Mouse (Mus musculus) intestine, embryonic 14.5 days (tissue): ENCODE data around the gene Dimt1. TPM values are rescaled to one million over a fixed set of nuclear protein-coding genes. Genes with fewer than 3 reads are reported as not detected.
"Not testable (repeated sequence)": the region's sequence is repeated elsewhere in the genome, so short reads cannot be mapped to it uniquely, and the experiment has no call there.

Experiments used
- ATAC-seq: fragments of 200-750 bp; cut with Nextera tagmentation; replicated peaks from 2 replicates; pipeline ENCODE4 v1.8.0; 2017; ENCODE audit warnings: low read depth, moderate number of reproducible peaks, moderate TSS enrichment, moderate library complexity; ENCODE audit not compliant: low FRiP score, low TSS enrichment
- DNase-seq: peaks from one replicate; pipeline ENCODE4 v3.0.0-alpha.2; 2018; ENCODE audit warnings: low spot score
- H3K27ac ChIP-seq: fragments of 300-500 bp; sonication (generic); 2 replicates; pipeline ENCODE4 v1.5.1; 2014; ENCODE audit warnings: low read depth, mild to moderate bottlenecking, control low read depth
- H3K27me3 ChIP-seq: fragments of 300-500 bp; sonication (generic); replicated peaks from 2 replicates; pipeline ENCODE4 v1.6.1; 2014; ENCODE audit warnings: low read length, control low read depth; ENCODE audit not compliant: control insufficient read depth, insufficient read depth
- H3K36me3 ChIP-seq: fragments of 300-500 bp; sonication (generic); 2 replicates; pipeline ENCODE4 v1.6.1; 2014; ENCODE audit warnings: low read length, control low read depth; ENCODE audit not compliant: control insufficient read depth, insufficient read depth
- H3K4me1 ChIP-seq: fragments of 300-500 bp; sonication (generic); replicated peaks from 2 replicates; pipeline ENCODE4 v1.6.1; 2014; ENCODE audit warnings: low read length, control low read depth, mixed read lengths; ENCODE audit not compliant: control insufficient read depth, insufficient read depth
- H3K4me2 ChIP-seq: fragments of 300-500 bp; sonication (generic); 2 replicates; pipeline ENCODE4 v1.6.1; 2014; ENCODE audit warnings: low read length
- H3K4me3 ChIP-seq: fragments of 300-500 bp; sonication (generic); 2 replicates; pipeline ENCODE4 v1.5.1; 2014; ENCODE audit warnings: low read depth, low read length, control low read depth, mixed read lengths
- H3K9ac ChIP-seq: fragments of 300-500 bp; sonication (generic); 2 replicates; pipeline ENCODE4 v1.6.1; 2014; ENCODE audit warnings: mild to moderate bottlenecking, low read length
- H3K9me3 ChIP-seq: fragments of 300-500 bp; sonication (generic); 2 replicates; pipeline ENCODE4 v1.6.1; 2016; ENCODE audit warnings: low read length, control low read depth; ENCODE audit not compliant: control insufficient read depth
- WGBS: fragments of 180-500 bp; shearing (Covaris S2); extraction: QIAGEN DNeasy Blood & Tissue Kit; methylation state at CpG from one replicate; pipeline ENCODE4 v1.1.7; 2014; 5-methylcytosine and 5-hydroxymethylcytosine counted together
- polyA plus RNA-seq: library from polyadenylated mRNA; unstranded; fragments of >200 nt; fragmentation: Nextera tagmentation; extraction: Ambion mirVana; gene quantifications from 2 replicates; pipeline ENCODE4 v1.2.1, GENCODE M21; 2014

Dimt1 gene
- polyA plus RNA-seq, 1 experiment from 2014 or later, result 49.3 TPM

DNA sequence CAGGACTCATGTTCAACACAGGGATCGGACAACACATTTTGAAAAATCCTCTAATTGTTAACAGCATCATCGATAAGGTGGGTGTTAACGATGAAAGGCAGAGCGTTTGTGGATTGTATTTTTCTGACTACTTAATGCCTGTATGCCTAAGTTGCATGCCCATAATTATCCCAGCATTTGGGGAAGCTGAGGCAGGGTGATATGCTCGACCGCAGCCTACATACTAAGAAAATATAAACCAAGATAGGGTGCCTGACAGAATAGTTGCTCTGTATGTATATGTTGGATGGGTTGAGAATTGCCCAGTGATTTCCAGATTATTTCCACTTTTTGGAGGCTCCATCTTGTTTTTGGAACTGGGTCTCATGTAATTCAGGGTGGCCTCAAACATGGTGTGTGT, 656 bp downstream of the Dimt1 start:
- no peaks in the 10 kb centered on the region for H3K9me3 ChIP-seq
- H3K36me3 ChIP-seq, result peaks cover 38% of the 10 kb centered on the region
- 5% methylated on average over 6 of the region's 6 CpGs for WGBS
- ATAC-seq, result no peak
- no peaks in the 10 kb centered on the region for H3K27me3 ChIP-seq
- no peak for DNase-seq
- H3K27ac ChIP-seq, result peak overlapping the region; percentile 89; the same call in 1 of the 2 replicates
- peak overlapping the region; percentile 93 for H3K4me3 ChIP-seq
- H3K4me1 ChIP-seq, result peaks cover 10% of the 10 kb centered on the region
- peak overlapping the region; percentile 90 for H3K9ac ChIP-seq
- H3K4me2 ChIP-seq, result peak overlapping the region; percentile 81

DNA sequence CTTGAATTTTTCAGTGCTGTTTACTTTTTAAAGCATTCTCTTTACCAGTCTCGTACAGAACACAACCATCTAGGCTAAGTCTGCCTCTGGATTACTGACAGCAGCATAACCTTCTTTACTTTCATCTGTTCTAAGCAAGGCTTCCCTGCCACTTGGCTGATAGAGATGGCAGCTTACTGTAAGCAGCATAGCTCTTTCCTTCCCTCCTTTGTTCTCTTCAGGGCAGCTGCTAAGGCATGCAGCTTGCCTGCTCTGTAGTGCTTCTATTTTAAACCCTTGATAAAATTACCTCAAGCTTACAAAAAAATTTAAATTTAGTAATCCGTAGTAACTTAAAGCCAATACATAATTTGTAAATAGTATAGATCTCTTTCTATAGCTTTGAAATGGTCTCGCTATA, 8.0 kb downstream of the Dimt1 start:
- no peak overlapping the region for H3K4me2 ChIP-seq
- no peak overlapping the region for H3K4me3 ChIP-seq
- H3K36me3 ChIP-seq, result peaks cover 84% of the 10 kb centered on the region
- WGBS, result 86% methylated on average over 3 of the region's 3 CpGs
- H3K27me3 ChIP-seq, result no peaks in the 10 kb centered on the region
- ATAC-seq (no peak), DNase-seq (no peak)
- H3K27ac ChIP-seq, result no peak overlapping the region
- no peaks in the 10 kb centered on the region for H3K9me3 ChIP-seq
- no peaks in the 10 kb centered on the region for H3K4me1 ChIP-seq
- H3K9ac ChIP-seq, result no peak overlapping the region

DNA sequence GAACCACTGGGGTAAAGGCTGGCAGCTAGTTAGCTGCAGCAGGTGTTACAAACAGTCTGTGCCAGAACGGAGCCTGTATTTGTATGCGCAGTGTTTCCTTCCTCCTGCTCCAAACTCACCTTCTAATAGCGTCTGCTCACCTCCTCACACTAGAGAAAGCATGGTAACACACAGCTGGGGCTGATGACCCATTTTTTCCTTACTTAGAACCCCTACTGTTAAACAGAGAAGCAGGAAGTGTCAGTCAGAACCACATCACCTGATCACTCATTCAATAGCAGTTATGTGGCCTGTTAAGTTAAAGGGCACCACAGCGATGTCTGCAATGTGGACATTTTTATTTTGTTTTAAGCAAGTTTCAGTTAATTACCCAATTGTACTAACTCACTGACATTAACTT, 10.6 kb downstream of the Dimt1 start:
- no peaks in the 10 kb centered on the region for H3K9me3 ChIP-seq
- no peak overlapping the region for H3K4me3 ChIP-seq
- H3K4me2 ChIP-seq, result no peak overlapping the region
- no peak overlapping the region for H3K27ac ChIP-seq
- WGBS, result 87% methylated on average over 4 of the region's 4 CpGs
- H3K27me3 ChIP-seq, result no peaks in the 10 kb centered on the region
- no peaks in the 10 kb centered on the region for H3K4me1 ChIP-seq
- H3K9ac ChIP-seq, result no peak overlapping the region
- ATAC-seq (no peak), DNase-seq (no peak)
- peaks cover 83% of the 10 kb centered on the region for H3K36me3 ChIP-seq

DNA sequence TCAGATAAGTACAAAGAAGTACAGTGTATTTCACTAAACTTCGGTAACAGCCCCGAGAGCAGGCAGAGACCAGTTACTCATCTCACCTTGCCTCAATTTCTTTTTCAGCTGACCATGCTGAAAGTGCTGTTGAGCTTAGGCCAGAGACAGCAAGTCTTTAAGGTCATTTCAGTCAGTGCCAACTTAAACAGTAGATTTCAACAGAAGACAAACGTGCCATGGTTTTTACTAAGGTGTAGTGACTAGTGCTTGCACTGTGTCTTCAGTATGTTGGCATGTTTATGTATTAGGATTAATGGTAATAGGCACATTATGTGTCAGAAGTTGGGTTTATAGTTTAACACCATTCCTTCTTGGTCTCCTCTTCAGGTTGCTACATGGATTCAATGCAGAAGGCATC, 11.4 kb downstream of the Dimt1 start:
- H3K4me3 ChIP-seq, result no peak overlapping the region
- H3K27ac ChIP-seq, result no peak overlapping the region
- ATAC-seq (no peak), DNase-seq (no peak)
- H3K9me3 ChIP-seq, result no peaks in the 10 kb centered on the region
- no peak overlapping the region for H3K9ac ChIP-seq
- no peak overlapping the region for H3K4me2 ChIP-seq
- peaks cover 83% of the 10 kb centered on the region for H3K36me3 ChIP-seq
- no peaks in the 10 kb centered on the region for H3K27me3 ChIP-seq
- WGBS, result 87% methylated on average over 3 of the region's 3 CpGs
- H3K4me1 ChIP-seq, result no peaks in the 10 kb centered on the region

DNA sequence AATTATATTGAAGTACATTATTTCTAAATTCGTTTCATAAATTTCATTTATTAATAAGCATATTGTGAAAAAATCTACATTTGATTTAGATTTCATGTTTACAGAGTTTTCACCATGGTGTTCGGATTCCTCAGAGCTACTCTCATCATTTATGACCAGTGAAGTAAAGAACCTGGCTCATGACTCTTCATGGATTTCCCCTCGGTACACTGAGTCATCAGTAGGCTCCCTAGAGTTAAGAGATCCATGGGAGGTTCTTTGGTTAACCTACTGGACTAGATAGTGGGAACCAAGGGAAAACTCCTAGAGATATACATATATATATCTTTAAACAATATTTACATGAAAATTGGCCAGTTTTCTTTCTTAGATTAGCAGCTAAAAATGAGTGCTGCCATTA, 13.6 kb downstream of the Dimt1 start:
- no peaks in the 10 kb centered on the region for H3K9me3 ChIP-seq
- ATAC-seq, result no peak
- no peaks in the 10 kb centered on the region for H3K27me3 ChIP-seq
- H3K9ac ChIP-seq, result no peak overlapping the region
- DNase-seq, result no peak
- no peak overlapping the region for H3K4me3 ChIP-seq
- no peak overlapping the region for H3K4me2 ChIP-seq
- H3K36me3 ChIP-seq, result peaks cover 78% of the 10 kb centered on the region
- 95% methylated on average over 3 of the region's 3 CpGs for WGBS
- no peak overlapping the region for H3K27ac ChIP-seq
- no peaks in the 10 kb centered on the region for H3K4me1 ChIP-seq

DNA sequence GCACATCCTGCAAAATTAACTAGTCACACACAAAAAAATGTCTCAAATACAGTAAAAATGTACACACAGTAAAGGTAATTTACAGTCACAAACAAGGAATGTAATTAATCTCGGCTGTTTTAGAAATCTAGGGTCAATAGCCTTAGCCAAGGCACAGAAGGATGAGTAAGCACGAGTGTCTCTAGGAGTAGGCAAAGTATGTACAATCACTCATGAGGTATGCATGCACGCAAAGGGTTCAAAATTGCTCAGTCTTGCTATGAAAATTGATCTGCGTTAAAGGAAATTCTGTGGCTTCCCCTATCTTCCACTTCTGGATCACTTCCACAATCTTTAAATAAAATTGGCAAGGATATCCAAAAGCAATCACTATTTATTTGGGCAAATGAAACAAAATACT, 14.6 kb downstream of the Dimt1 start:
- no peaks in the 10 kb centered on the region for H3K9me3 ChIP-seq
- ATAC-seq, result no peak

DNA sequence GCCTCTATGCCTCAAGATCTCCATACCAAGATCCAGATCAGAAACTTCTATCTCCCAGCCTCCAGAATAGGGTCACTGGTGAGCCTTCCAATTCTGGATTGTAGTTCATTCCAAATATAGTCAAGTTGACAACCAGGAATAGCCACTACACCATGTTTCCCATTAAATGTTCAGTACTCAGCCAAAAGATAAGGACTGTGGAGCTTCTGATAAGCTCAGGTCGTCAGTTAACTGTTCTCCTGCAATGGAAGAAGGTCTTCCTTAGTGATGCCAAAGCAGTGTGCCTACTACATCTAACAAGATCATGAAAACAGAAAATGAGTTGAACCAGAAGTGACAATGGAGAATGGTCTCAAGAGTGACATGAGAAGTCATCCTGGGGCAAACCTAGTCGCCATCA, 50.0 kb downstream of the Dimt1 start:
- Histone ChIP-seq H3K27me3 (no peaks in the 10 kb centered on the region), H3K9ac (no peak overlapping the region), H3K36me3 (peaks cover 17% of the 10 kb centered on the region), H3K4me3 (no peak overlapping the region), H3K4me1 (no peaks in the 10 kb centered on the region), H3K27ac (no peak overlapping the region), H3K4me2 (no peak overlapping the region), H3K9me3 (no peaks in the 10 kb centered on the region)
- WGBS, result 82% methylated on average over 2 of the region's 2 CpGs
- ATAC-seq (no peak), DNase-seq (no peak)

More for the DNA sequence above, 14.6 kb downstream of the Dimt1 start:
- WGBS, result 89% methylated on average over 4 of the region's 4 CpGs
- H3K27me3 ChIP-seq, result no peaks in the 10 kb centered on the region
- no peak overlapping the region for H3K4me2 ChIP-seq
- no peak overlapping the region for H3K4me3 ChIP-seq
- H3K27ac ChIP-seq, result no peak overlapping the region
- H3K4me1 ChIP-seq, result no peaks in the 10 kb centered on the region
- H3K9ac ChIP-seq, result no peak overlapping the region
- peaks cover 71% of the 10 kb centered on the region for H3K36me3 ChIP-seq
- DNase-seq, result no peak

DNA sequence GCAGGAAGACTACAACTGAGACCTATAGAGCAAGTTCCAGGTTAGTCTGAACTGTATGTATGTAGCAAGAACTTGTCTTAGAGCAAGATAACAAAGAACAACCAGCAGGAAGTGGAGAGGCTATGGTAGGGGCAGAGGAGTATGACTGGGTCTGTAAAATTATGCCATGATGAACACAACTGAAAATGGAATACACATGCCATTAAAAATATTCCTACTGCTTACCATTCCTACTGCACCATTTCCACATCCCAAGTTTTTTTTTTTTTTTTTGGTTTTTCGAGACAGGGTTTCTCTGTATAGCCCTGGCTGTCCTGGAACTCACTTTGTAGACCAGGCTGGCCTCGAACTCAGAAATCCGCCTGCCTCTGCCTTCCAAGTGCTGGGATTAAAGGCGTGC, 50.6 kb downstream of the Dimt1 start:
- 95% methylated on average over 4 of the region's 4 CpGs for WGBS
- DNase-seq, H3K4me2 ChIP-seq, H3K27me3 ChIP-seq, H3K4me3 ChIP-seq, H3K27ac ChIP-seq, ATAC-seq, H3K4me1 ChIP-seq, H3K9ac ChIP-seq, H3K9me3 ChIP-seq: not testable (repeated sequence)
- peaks cover 11% of the 10 kb centered on the region for H3K36me3 ChIP-seq

DNA sequence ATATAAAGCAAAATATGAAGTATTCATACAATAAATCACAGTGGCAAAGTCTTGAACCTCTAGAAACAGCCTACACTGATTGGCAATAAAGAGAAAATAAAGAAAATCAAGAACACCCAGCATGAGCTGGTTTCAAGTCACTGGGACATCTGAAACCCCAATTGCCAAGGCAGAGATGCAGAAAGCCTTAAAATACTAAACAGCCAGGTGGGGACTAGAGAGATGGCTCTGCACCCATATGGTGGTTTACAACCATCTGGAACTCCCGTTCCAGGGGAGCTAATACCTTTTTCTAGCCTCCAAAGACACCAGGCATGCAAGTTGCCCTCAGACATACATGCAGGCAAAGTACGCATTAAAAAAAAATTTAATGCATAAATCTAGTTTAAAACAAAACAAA, 51.1 kb downstream of the Dimt1 start:
- H3K4me3 ChIP-seq, result no peak overlapping the region
- no peak overlapping the region for H3K4me2 ChIP-seq
- H3K36me3 ChIP-seq, result peaks cover 6% of the 10 kb centered on the region
- ATAC-seq (no peak), DNase-seq (no peak)
- no peak overlapping the region for H3K9ac ChIP-seq
- H3K4me1 ChIP-seq, result no peaks in the 10 kb centered on the region
- no peaks in the 10 kb centered on the region for H3K9me3 ChIP-seq
- WGBS, result 92% methylated on average over 2 of the region's 2 CpGs
- H3K27ac ChIP-seq, result no peak overlapping the region
- H3K27me3 ChIP-seq, result no peaks in the 10 kb centered on the region
